Mouse (Mus musculus): ENCODE measurements around the gene Pmp22.

The Pmp22 gene

DNA sequence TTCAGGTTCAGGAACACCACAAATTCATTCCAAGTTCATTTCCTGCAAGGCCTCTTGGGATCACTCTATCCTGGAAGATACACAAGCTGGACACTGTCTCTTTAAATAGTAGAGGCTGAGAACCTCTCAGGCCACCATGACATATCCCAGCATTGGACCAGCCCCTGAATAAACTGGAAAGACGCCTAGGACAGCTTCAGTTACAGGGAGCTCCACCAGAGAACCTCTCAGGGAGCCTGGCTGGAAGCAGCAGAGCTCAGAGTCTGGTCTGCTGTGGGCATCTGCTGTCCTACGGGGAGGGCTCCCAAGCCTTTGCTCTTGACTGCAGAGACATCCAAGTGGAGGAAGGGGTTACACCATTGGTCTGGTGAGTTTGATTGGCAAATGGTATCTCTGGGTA lies at the start of gene Pmp22:
Gene Pmp22 (plus strand): TSS at position 199 of the 400 bp plus-strand sequence.
- DNase-seq (ENCODE audit: low spot score in 2 of 2): peak in 1 of 2 experiments; percentile 54

- DNase-seq (ENCODE audit: low spot score in 2 of 2): no peak
These were observed 44.2 kb upstream of the Pmp22 start for GRCm38 (mm10) chr11:63084536-63084935.

DNA sequence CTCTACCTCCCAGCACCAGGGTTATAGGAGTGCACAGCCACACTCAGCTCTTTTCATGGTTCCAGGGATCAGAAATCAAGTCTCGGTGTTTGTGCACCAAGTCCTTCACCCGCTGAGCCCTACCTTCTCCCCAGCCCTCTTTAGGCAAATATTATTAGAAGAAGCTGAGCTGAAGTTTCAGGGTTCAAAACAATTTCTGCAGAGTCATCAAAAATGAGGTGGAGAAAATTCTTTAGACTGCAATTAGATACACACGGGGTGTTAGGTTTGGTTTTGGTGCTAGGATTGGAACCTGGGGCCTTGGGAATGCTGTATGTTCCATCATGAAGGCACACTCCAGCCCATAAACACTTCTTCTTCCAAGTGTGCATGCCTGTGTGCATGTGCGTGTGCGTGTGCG lies 40.1 kb upstream of the Pmp22 start:
- no peak for DNase-seq (ENCODE audit: low spot score in 2 of 2)

- DNase-seq (ENCODE audit: low spot score in 2 of 2): no peak
These were observed 38.6 kb upstream of the Pmp22 start for GRCm38 (mm10) chr11:63090210-63090609.

GRCm38 (mm10) chr11:63090986-63091385 lies 37.8 kb upstream of the Pmp22 start:
- DNase-seq (ENCODE audit: low spot score in 2 of 2): no peak

GRCm38 (mm10) chr11:63092271-63092670 lies 36.5 kb upstream of the Pmp22 start:
- no peak for DNase-seq (ENCODE audit: low spot score in 2 of 2)

- DNase-seq (ENCODE audit: low spot score in 2 of 2): no peak
These were observed 35.2 kb upstream of the Pmp22 start for GRCm38 (mm10) chr11:63093601-63094000.

DNA sequence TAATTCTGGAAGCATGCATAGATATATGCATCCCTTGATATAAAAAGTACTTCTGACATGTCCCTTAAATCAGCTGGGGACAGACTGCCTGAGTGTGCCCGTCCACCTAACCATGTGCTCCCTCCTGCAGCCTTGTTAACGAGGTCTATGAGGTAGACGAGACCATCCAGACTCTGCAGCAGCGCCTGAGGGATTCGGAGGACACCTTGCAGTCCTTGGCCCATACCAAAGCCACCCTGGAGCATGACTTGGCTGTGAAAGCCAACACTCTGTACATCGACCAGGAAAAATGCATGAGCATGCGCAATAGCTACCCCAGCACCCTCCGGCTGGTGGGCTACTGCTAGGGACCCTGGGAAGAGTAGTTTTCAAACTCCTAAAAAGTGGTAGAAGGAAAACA lies 34.3 kb upstream of the Pmp22 start:
- DNase-seq (ENCODE audit: low spot score in 2 of 2): no peak

GRCm38 (mm10) chr11:63098016-63098415 lies 30.8 kb upstream of the Pmp22 start:
- DNase-seq (ENCODE audit: low spot score in 2 of 2): no peak

- no peak for DNase-seq (ENCODE audit: low spot score in 2 of 2)
These were observed 29.4 kb upstream of the Pmp22 start for GRCm38 (mm10) chr11:63099390-63099789.

- DNase-seq (ENCODE audit: low spot score in 2 of 2): no peak
These were observed 25.5 kb upstream of the Pmp22 start for GRCm38 (mm10) chr11:63103256-63103655.

GRCm38 (mm10) chr11:63104026-63104425 lies 24.8 kb upstream of the Pmp22 start:
- DNase-seq (ENCODE audit: low spot score in 2 of 2): no peak

DNA sequence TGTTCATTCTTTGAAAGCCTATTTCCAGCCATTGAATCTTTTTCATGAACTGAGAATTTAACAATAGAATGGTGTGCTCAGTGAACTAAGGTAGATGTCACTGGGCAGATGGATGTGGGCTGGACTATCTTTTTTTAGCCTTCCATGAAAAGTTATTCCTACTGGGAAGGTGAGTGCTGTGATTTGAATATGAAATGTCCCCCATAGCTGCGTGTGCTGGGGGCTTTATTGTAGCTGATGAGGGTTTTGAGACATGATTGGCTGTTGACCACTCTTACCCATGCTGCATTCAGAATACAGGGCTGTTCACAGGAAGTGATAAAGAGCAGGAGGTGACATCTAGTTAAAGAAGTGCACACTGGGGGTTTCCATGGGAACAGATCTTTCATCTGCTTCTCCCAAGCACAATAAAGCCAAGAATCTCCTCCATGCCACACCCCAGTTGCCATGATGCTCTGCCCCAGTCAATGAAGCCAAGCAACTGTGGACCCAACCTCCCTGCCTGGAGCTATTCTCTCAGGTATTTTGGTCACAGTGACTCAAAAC lies 19.5 kb upstream of the Pmp22 start:
- no peak for DNase-seq (ENCODE audit: low spot score in 2 of 2)

- no peak for DNase-seq (ENCODE audit: low spot score in 2 of 2)
These were observed 18.5 kb upstream of the Pmp22 start for GRCm38 (mm10) chr11:63110329-63110728.

DNA sequence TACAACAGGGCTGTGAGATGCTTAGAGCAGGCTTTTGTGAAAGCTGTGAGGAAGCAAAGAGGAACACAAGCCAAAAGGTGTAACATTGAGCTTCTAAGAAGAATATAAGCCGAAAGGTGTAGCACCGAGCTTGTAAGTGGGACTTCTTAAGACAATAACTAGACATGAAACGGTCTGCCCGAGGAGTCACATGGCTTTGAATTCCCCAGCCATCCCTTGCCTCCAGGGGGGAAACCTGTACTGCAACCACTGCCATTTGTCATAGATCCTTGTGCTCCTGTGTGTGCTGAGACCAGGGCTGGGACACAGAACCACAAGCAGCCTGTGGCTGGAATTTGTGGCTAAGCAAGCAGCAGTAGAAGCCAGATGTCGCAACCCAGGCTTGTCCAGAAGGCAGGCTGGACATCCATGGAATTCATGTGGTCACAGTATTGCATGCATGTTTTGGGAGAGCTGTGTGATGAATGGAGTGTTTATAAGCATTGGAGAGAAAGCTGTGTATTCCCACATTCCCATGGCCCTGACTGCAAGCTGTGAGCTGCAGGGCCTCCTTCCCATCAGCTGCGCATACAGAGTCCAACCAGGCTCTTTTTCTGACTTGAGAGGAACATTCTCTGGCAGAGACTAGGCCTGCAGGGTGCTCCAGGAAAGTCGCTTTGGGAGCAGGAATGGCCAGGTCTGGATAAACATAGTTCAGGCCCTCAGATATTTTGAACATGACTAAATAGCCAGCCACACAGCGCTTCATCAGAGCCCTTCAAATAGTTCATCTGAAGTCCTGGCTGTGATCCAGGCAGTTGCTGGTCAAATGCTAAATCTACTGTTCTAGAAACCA lies 13.8 kb upstream of the Pmp22 start:
- DNase-seq (ENCODE audit: low spot score in 2 of 2): peak in 1 of 2 experiments; percentile 33

DNA sequence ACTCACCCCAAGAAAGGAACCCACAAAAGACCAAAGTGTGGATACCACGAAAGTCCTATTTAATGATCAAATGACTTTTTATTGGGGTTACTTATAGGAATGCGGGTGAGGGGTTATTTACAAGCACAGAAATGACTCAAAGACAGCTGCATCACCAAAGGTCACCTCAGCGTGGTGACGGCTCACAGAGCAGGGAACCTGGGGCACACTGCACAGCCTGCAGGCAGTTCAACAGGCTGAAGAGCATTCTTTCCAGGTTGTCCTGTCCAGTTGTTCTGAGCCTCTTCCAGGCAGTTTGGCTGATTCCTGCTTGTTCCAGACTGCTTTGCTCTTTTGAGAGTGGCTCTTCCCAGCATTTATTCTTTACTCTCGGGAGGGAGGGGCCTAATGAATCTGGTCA lies 12.1 kb upstream of the Pmp22 start:
- DNase-seq (ENCODE audit: low spot score in 2 of 2): no peak

- DNase-seq (ENCODE audit: low spot score in 2 of 2): no peak
These were observed 11.5 kb upstream of the Pmp22 start for GRCm38 (mm10) chr11:63117266-63117665.

GRCm38 (mm10) chr11:63119791-63120190 lies 9.0 kb upstream of the Pmp22 start:
- no peak for DNase-seq (ENCODE audit: low spot score in 2 of 2)

DNA sequence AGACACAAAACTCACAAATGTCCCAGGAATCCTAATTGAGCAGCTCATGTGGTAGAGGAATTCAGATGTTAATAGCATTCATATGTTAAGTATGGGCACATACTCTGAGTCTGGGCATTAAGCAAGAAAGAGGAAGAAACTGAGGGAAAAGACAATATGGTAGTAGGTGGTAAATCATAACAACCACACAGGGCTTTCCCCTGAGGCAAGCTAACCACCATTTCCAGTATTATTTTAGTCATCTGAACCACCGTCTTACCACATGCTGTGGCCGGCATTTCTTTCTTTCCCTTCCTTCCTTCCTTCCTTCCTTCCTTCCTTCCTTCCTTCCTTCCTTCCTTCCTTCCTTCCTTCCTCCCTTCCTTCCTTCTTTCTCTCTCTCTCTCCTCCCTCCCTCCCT lies 6.5 kb upstream of the Pmp22 start:
- DNase-seq (ENCODE audit: low spot score in 2 of 2): no peak

- no peak for DNase-seq (ENCODE audit: low spot score in 2 of 2)
These were observed 5.9 kb upstream of the Pmp22 start for GRCm38 (mm10) chr11:63122776-63123350.

- no peak for DNase-seq (ENCODE audit: low spot score in 2 of 2)
These were observed 4.5 kb upstream of the Pmp22 start for GRCm38 (mm10) chr11:63124316-63124715.

DNA sequence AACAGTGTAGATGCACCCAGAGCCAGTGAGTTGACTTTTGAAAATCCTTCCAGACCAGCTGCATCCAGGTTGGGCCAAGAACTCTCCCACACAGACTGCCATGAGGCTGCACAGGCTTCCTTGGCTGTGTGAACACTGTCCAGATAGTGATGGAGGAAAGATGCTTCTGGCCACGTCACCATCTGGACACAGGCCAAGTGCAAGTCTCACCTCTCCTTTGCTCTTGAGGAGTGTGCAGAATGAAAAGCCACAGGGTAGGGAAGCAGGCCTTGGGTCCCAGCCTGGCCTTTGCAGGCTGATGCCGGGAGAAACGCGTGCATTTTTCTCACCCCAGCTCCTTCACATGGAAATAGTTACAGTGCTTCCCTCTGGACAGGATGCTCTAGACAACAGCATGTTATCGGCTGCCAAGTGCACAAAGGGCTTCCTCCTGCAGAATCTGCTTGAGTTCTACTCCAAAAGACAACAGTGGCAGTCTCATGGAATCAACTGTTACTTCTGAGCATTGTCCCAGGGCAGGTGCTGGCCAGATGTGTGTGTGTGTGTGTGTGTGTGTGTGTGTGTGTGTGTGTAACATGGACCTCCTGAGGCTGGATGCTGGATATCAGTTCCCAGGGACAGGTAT lies 2.8 kb upstream of the Pmp22 start:
- DNase-seq (ENCODE audit: low spot score in 2 of 2): peak in 1 of 2 experiments; percentile 42

GRCm38 (mm10) chr11:63126976-63127375 lies 1.8 kb upstream of the Pmp22 start:
- DNase-seq (ENCODE audit: low spot score in 2 of 2): no peak
